Mouse (Mus musculus): ENCODE measurements around the gene Ehbp1l1. TPM values are rescaled to one million over a fixed set of nuclear protein-coding genes. Genes with fewer than 3 reads are reported as not detected.

Gene Ehbp1l1
- polyA plus RNA-seq, 1 experiment from 2014 or later = 6.8 TPM

DNA sequence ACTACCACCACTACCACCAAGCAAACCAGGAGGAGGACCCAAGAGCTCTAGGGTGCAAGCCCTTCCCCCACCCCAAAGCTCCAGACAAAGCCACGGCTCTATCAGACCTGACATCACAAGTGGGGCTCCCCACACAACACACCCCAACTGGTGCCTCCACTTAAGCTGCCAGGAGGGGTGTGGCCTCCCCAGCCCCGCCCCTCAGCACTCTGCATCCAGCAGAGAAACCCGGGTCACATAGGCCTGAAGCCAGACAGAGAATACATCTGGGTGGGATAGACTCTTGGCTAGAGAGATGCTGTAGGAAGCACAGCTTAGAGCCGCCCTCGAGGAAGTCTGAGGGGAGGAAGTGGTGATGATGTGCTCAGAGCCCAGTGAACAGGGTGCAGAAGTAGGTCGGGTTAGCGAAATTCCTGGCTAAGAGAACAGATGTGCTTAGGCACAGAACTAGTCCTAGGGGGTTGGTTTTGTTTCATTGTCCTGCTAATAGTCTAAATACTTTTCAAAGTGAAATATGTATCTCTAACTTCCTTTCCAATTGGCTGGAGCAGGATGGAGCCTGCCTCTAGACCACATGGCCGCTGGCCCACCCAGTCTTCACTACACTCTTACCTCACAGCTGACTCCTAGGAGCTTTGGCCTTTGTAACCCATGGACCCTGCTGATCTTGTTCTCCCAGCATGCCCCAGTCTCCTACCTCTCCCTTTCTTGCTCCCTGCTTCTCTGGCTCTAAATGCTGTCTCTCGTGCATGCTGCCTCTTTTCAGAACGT lies 21.1 kb downstream of the Ehbp1l1 start:
- no peak overlapping the region for H3K27ac ChIP-seq (ENCODE audit: low read depth, low read length)
- no peak for DNase-seq (ENCODE audit: low spot score)
- H3K36me3 ChIP-seq (ENCODE audit: control insufficient read depth, insufficient read depth, low read length) = no peaks in the 10 kb centered on the region; the same call in 1 of the 2 replicates
- H3K4me2 ChIP-seq (ENCODE audit: low read depth, low read length, severe bottlenecking) = no peak overlapping the region
- no peak overlapping the region for H3K4me3 ChIP-seq (ENCODE audit: low read depth, low read length)
- no peak overlapping the region for H3K9ac ChIP-seq (ENCODE audit: low read length)
- H3K9me3 ChIP-seq (ENCODE audit: control insufficient read depth, low read length) = no peaks in the 10 kb centered on the region
- no peak for ATAC-seq (replicated peaks; ENCODE audit: low FRiP score)
- WGBS = 41% methylated on average over 10 of the region's 10 CpGs
- no peaks in the 10 kb centered on the region for H3K4me1 ChIP-seq (replicated peaks; ENCODE audit: control insufficient read depth, insufficient read depth, low read length)
- H3K27me3 ChIP-seq (ENCODE audit: control insufficient read depth, insufficient read depth, low read length) = no peaks in the 10 kb centered on the region

DNA sequence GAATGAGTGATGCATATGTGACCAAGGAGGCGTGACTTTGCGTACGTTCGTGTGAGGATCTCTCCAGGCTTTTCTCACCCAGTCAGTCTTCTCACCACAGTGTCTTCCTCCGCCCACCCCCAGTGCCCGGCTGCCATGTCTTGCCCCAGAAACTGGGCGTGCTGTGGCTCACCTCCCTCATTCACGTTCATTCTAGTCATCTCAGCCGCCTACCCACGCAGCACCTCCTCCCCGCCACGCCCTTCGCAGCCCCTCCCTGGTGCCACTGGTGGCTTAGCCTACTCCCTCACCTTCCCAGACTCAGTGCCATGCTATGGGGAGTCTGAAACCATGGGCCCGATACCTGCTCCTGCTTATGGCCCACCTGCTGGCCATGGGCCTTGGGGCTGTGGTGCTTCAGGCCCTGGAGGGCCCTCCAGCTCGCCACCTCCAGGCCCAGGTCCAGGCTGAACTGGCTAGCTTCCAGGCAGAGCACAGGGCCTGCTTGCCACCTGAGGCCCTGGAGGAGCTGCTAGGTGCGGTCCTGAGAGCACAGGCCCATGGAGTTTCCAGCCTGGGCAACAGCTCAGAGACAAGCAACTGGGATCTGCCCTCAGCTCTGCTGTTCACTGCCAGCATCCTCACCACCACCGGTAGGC lies 21.8 kb downstream of the Ehbp1l1 start, which contains the start of gene Kcnk7:
TSS of gene Kcnk7 (plus strand) at position 205 of the 638 bp plus-strand sequence.
- H3K27me3 ChIP-seq (ENCODE audit: control insufficient read depth, insufficient read depth, low read length) = no peaks in the 10 kb centered on the region
- no peaks in the 10 kb centered on the region for H3K9me3 ChIP-seq (ENCODE audit: control insufficient read depth, low read length)
- H3K4me3 ChIP-seq (ENCODE audit: low read depth, low read length) = no peak within 1 kb of the TSS
- 81% methylated on average over 17 of the region's 17 CpGs for WGBS
- H3K4me2 ChIP-seq (ENCODE audit: low read depth, low read length, severe bottlenecking) = no peak within 1 kb of the TSS
- DNase-seq (ENCODE audit: low spot score) (no peak), ATAC-seq (replicated peaks; ENCODE audit: low FRiP score) (no peak)
- H3K4me1 ChIP-seq (replicated peaks; ENCODE audit: control insufficient read depth, insufficient read depth, low read length) = no peaks in the 10 kb centered on the region
- no peaks in the 10 kb centered on the region; the same call in 1 of the 2 replicates for H3K36me3 ChIP-seq (ENCODE audit: control insufficient read depth, insufficient read depth, low read length)
- H3K9ac ChIP-seq (ENCODE audit: low read length) = no peak within 1 kb of the TSS
- no peak within 1 kb of the TSS for H3K27ac ChIP-seq (ENCODE audit: low read depth, low read length)

DNA sequence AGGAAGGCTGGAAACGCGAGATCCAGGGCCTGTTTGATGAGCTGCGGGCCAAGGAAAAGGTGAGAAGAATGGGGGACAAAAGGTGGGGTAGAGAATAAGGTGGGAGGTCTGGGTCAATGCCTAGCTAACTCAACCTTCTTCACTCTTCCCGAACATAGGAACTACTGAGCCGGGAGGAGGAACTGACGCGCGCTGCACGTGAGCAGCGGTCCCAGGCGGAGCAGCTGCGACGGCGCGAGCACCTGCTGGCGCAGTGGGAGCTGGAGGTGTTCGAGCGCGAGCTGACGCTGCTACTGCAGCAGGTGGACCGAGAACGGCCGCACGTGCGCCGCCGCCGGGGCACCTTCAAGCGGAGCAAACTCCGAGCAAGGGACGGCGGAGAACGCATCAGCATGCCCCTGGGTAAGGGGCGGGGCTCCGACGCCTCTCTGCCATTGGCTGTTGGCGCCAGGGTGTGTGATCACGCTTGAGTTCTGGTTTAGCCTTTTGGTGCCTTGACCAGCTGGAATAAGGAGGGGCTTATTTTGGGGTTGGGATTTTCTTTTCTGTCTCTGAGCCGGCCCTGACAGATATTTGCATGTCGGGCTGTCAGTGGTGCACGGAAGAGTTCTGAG lies 30.2 kb downstream of the Ehbp1l1 start:
- peak overlapping the region; percentile 52 for H3K9ac ChIP-seq (ENCODE audit: low read length)
- no peaks in the 10 kb centered on the region for H3K9me3 ChIP-seq (ENCODE audit: control insufficient read depth, low read length)
- H3K36me3 ChIP-seq (ENCODE audit: control insufficient read depth, insufficient read depth, low read length) = peaks cover 6% of the 10 kb centered on the region; the same call in 1 of the 2 replicates
- 0 out of 2 replicates have a peak overlapping the region, but pooled peaks have one; percentile 12 for H3K27ac ChIP-seq (ENCODE audit: low read depth, low read length)
- 0 out of 2 replicates have a peak, but pooled peaks cover 2% of the 10 kb centered on the region for H3K27me3 ChIP-seq (ENCODE audit: control insufficient read depth, insufficient read depth, low read length)
- peak overlapping the region; percentile 68 for H3K4me2 ChIP-seq (ENCODE audit: low read depth, low read length, severe bottlenecking)
- 7% methylated on average over 41 of the region's 41 CpGs for WGBS
- ATAC-seq (replicated peaks; ENCODE audit: low FRiP score) (peak; percentile 80), DNase-seq (ENCODE audit: low spot score) (peak; percentile 82)
- peak overlapping the region; percentile 32 for H3K4me3 ChIP-seq (ENCODE audit: low read depth, low read length)
- H3K4me1 ChIP-seq (replicated peaks; ENCODE audit: control insufficient read depth, insufficient read depth, low read length) = peaks cover 19% of the 10 kb centered on the region

DNA sequence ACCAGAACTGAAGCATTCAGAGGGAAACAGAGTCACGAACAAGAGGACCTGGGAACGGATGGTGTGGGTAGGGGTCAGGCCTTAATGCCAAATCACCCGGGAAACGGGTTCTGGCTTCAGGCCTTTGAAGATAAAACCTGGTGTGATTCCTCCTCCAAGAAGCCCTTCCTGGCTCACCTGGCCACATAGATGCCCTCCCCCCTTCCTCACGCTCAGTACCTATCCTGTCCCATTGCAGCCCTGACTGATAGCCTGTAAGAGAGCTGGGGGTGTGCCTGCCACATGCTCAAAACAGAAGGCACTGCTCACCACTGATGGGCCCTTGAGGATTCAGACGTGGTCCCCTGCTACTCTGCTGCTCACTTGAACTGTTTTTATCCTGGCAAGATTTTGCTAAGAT lies 32.3 kb downstream of the Ehbp1l1 start:
- peaks cover 6% of the 10 kb centered on the region; the same call in 1 of the 2 replicates for H3K36me3 ChIP-seq (ENCODE audit: control insufficient read depth, insufficient read depth, low read length)
- no peak overlapping the region for H3K4me3 ChIP-seq (ENCODE audit: low read depth, low read length)
- no peak overlapping the region for H3K27ac ChIP-seq (ENCODE audit: low read depth, low read length)
- peaks cover 30% of the 10 kb centered on the region for H3K4me1 ChIP-seq (replicated peaks; ENCODE audit: control insufficient read depth, insufficient read depth, low read length)
- no peak overlapping the region for H3K4me2 ChIP-seq (ENCODE audit: low read depth, low read length, severe bottlenecking)
- 0 out of 2 replicates have a peak, but pooled peaks cover 2% of the 10 kb centered on the region for H3K27me3 ChIP-seq (ENCODE audit: control insufficient read depth, insufficient read depth, low read length)
- 88% methylated on average over 6 of the region's 6 CpGs for WGBS
- ATAC-seq (replicated peaks; ENCODE audit: low FRiP score) = no peak
- no peaks in the 10 kb centered on the region for H3K9me3 ChIP-seq (ENCODE audit: control insufficient read depth, low read length)
- no peak overlapping the region for H3K9ac ChIP-seq (ENCODE audit: low read length)
- DNase-seq (ENCODE audit: low spot score) = no peak

DNA sequence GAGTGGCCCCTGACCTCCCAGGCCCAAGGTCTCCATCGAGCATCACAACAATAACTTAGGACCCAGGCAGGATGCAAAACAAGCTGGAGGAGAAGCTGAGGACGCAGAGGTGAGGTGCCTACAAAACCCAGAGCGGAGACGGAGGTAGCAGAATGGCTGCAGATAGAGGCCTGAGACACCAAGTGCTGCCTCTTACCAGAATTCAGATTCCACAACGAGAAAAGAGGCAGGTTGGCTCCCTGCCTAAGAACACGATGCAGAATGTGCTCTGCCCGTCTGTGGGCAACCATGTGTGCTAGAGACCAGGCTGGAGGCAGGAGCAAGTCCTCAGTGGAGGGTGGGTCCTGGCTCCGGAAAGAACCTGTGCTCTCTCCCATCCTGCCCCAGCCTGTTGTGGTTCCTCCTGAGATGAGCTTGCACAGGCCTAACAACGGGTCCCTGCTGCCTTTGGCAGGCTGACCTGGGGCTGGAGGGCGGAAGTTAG lies 33.2 kb downstream of the Ehbp1l1 start:
- H3K27me3 ChIP-seq (ENCODE audit: control insufficient read depth, insufficient read depth, low read length) = 0 out of 2 replicates have a peak, but pooled peaks cover 2% of the 10 kb centered on the region
- peaks cover 30% of the 10 kb centered on the region for H3K4me1 ChIP-seq (replicated peaks; ENCODE audit: control insufficient read depth, insufficient read depth, low read length)
- H3K36me3 ChIP-seq (ENCODE audit: control insufficient read depth, insufficient read depth, low read length) = peaks cover 6% of the 10 kb centered on the region; the same call in 1 of the 2 replicates
- no peaks in the 10 kb centered on the region for H3K9me3 ChIP-seq (ENCODE audit: control insufficient read depth, low read length)
- no peak for ATAC-seq (replicated peaks; ENCODE audit: low FRiP score)
- H3K4me2 ChIP-seq (ENCODE audit: low read depth, low read length, severe bottlenecking) = no peak overlapping the region
- H3K4me3 ChIP-seq (ENCODE audit: low read depth, low read length) = no peak overlapping the region
- no peak for DNase-seq (ENCODE audit: low spot score)
- no peak overlapping the region for H3K9ac ChIP-seq (ENCODE audit: low read length)
- no peak overlapping the region for H3K27ac ChIP-seq (ENCODE audit: low read depth, low read length)
- WGBS = 84% methylated on average over 10 of the region's 10 CpGs

DNA sequence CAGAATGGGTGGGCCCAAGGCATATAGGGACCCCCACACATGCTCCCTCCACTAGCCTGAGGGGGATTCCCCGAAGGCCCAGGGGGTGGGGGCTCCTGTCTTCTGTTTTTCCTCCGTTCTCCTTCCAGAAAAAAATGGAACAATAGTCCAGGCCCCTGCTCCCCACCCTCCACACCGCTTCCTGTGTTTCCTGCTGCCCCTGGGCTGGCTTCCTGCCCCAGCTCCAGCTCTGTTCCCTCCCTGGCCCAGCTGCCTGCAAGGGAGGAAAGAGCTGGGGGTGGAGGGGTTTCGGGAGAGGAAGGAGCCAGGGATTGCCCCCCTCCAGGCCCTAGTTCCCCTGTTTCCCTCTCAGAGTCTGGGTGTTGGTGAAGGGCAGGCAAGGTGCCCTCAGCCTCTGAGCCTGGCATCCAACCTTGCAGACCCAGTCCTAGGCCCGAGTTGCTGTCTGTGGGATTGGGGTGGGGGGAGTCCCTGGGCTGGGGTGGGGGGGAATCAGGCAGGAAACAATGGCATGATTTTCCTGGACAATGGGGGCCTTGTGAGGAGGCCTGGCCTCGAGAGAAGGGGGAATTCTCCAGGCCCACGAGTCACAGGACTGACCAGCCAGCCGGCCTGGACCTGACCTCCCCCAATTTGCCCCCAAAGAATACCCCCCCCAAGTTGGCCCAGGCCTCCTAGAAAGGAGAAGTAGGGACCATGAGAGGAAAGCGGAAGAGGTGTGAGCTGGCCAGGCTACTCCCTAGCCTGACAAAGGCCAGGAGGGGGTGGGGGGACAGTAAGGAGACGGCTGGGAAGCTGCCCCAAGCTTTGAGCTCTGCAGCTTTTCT lies 33.8 kb downstream of the Ehbp1l1 start:
- Histone ChIP-seq H3K4me2 (ENCODE audit: low read depth, low read length, severe bottlenecking) (no peak overlapping the region; the same call in 1 of the 2 replicates), H3K27ac (ENCODE audit: low read depth, low read length) (no peak overlapping the region), H3K4me3 (ENCODE audit: low read depth, low read length) (no peak overlapping the region), H3K4me1 (replicated peaks; ENCODE audit: control insufficient read depth, insufficient read depth, low read length) (peaks cover 36% of the 10 kb centered on the region), H3K36me3 (ENCODE audit: control insufficient read depth, insufficient read depth, low read length) (peaks cover 1% of the 10 kb centered on the region; the same call in 1 of the 2 replicates), H3K27me3 (ENCODE audit: control insufficient read depth, insufficient read depth, low read length) (0 out of 2 replicates have a peak, but pooled peaks cover 2% of the 10 kb centered on the region), H3K9ac (ENCODE audit: low read length) (peak overlapping the region; percentile 43), H3K9me3 (ENCODE audit: control insufficient read depth, low read length) (no peaks in the 10 kb centered on the region)
- no peak for ATAC-seq (replicated peaks; ENCODE audit: low FRiP score)
- no peak for DNase-seq (ENCODE audit: low spot score)
- 78% methylated on average over 10 of the region's 10 CpGs for WGBS

DNA sequence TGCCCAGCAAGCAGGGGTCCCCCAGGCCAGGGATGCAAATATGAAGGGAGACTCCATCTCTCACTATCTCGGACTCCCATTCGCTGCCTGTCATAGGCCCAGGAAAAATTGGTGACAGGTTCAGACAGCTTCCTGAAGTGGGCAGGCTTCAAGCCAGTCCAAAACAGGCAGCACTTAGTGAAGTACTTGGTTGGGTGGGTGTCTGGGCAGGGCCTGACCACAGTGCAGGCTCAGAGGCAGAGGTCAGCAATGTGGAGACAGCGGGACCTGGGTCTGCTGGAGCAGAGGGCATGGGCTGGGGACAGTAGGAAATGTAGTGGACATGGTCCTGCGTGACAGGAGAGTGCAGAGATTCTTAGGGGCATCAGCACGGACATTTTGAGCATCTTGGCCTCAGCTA lies 34.5 kb downstream of the Ehbp1l1 start:
- no peak for ATAC-seq (replicated peaks; ENCODE audit: low FRiP score)
- 82% methylated on average over 5 of the region's 5 CpGs for WGBS
- Histone ChIP-seq H3K27me3 (ENCODE audit: control insufficient read depth, insufficient read depth, low read length) (0 out of 2 replicates have a peak, but pooled peaks cover 2% of the 10 kb centered on the region), H3K4me3 (ENCODE audit: low read depth, low read length) (peak overlapping the region; percentile 9; the same call in 1 of the 2 replicates), H3K27ac (ENCODE audit: low read depth, low read length) (no peak overlapping the region), H3K4me2 (ENCODE audit: low read depth, low read length, severe bottlenecking) (peak overlapping the region; percentile 99), H3K36me3 (ENCODE audit: control insufficient read depth, insufficient read depth, low read length) (no peaks in the 10 kb centered on the region; the same call in 1 of the 2 replicates), H3K9ac (ENCODE audit: low read length) (peak overlapping the region; percentile 43), H3K4me1 (replicated peaks; ENCODE audit: control insufficient read depth, insufficient read depth, low read length) (peaks cover 39% of the 10 kb centered on the region), H3K9me3 (ENCODE audit: control insufficient read depth, low read length) (no peaks in the 10 kb centered on the region)
- no peak for DNase-seq (ENCODE audit: low spot score)
